ENCODE assay signal across 22 mouse cellular contexts in genomic region chr11:61559572-61559971, GRCm38 (mm10). TPM values are rescaled to one million over a fixed set of nuclear protein-coding genes. Genes with fewer than 3 reads are reported as not detected.
DNase-seq lines count a peak whose midpoint lies in the region; TF ChIP-seq lines count a peak whose summit lies in the region.
"Had no signal": no experiment of that assay in that cellular context is flagged by ENCODE, and none has a peak within 500 bp of the region (broad histone marks: within the 10 kb centered on the region; RNA-seq: fewer than 3 reads in every experiment).

No protein-coding gene starts in this region.

- H3K27ac ChIP-seq in gastrocnemius, adult 2 months = peak overlapping the region; percentile 16; the same call in 1 of the 2 replicates
- no peak overlapping the region for H3K27ac ChIP-seq in testis, adult 2 months (ENCODE audit: control insufficient read depth, insufficient read depth, low read depth, low read length)
- H3K27ac ChIP-seq: embryonic facial prominence, embryonic 10.5 days; embryonic facial prominence, embryonic 12.5 days; forebrain, embryonic 13.5 days; forebrain, embryonic 15.5 days had no signal

- H3K36me3 ChIP-seq in testis, adult 2 months (ENCODE audit: control insufficient read depth, insufficient read depth, low read length) = no peaks in the 10 kb centered on the region; the same call in 1 of the 2 replicates
- H3K36me3 ChIP-seq: embryonic facial prominence, embryonic 10.5 days; embryonic facial prominence, embryonic 12.5 days; forebrain, embryonic 15.5 days; G1E had no signal

- TF ChIP-seq CTCF in gastrocnemius, adult 2 months (IDR thresholded peaks at IDR 0.05) = no peak
- no peak for TF ChIP-seq CTCF in testis, adult 2 months (IDR thresholded peaks at IDR 0.05; ENCODE audit: control insufficient read depth, insufficient read depth, insufficient replicate concordance, low read depth, low read length)

- intact Hi-C loops in gastrocnemius, adult 2 months (cut with DNase I) = no loop called here
- intact Hi-C loops in gastrocnemius, postnatal 36 days (cut with DNase I) = no loop called here

- no peaks in the 10 kb centered on the region for H3K4me1 ChIP-seq in testis, adult 2 months (ENCODE audit: control insufficient read depth, insufficient read depth, low read length)
- H3K4me1 ChIP-seq: embryonic facial prominence, embryonic 12.5 days had no signal

- no peaks in the 10 kb centered on the region for H3K27me3 ChIP-seq in testis, adult 2 months (ENCODE audit: control insufficient read depth, insufficient read depth, low read length)
- H3K27me3 ChIP-seq: embryonic facial prominence, embryonic 12.5 days; forebrain, embryonic 13.5 days; forebrain, embryonic 15.5 days; Patski had no signal

- H3K4me3 ChIP-seq in gastrocnemius, adult 2 months = no peak overlapping the region
- peak overlapping the region; percentile 16; the same call in 1 of the 2 replicates for H3K4me3 ChIP-seq in testis, adult 2 months (ENCODE audit: control insufficient read depth, low read depth, low read length)
- H3K4me3 ChIP-seq: embryonic facial prominence, embryonic 10.5 days; embryonic facial prominence, embryonic 12.5 days; forebrain, embryonic 13.5 days; forebrain, embryonic 15.5 days had no signal

- TF ChIP-seq POLR2A in testis, adult 2 months (IDR thresholded peaks at IDR 0.05; ENCODE audit: control insufficient read depth, low read depth, low read length) = no peak

- DNase-seq in gastrocnemius, adult 2 months = no peak
- DNase-seq in gastrocnemius, postnatal 36 days = no peak
- no peak for DNase-seq in testis, postnatal 10 days (ENCODE audit: low spot score)
- DNase-seq in urinary bladder, postnatal 36 days (ENCODE audit: low spot score in 2 of 2) = peak; percentile 18 to 30
- DNase-seq in urinary bladder, postnatal 25 days (ENCODE audit: low spot score) = no peak
- DNase-seq in cerebellum, adult 8-10 months = no peak
- DNase-seq: adrenal gland, adult 8-10 months; adrenal gland, postnatal 14 days; adrenal gland, postnatal 36 days; B cell, adult 2 months; cerebellum, adult 11 months; cerebellum, adult 18-20 months; cerebellum, adult 9-10 months; cerebellum, postnatal 10 days; cerebellum, postnatal 25 days had no signal

RNA-seq across cellular contexts. Expression of gene Epn2, which starts 19.9 kb away (rescaled TPM):
- 10 to 100 TPM; 19.7 to 24.7 TPM for total RNA-seq in gastrocnemius, adult 2 months (2021)
- 10 to 100 TPM; 13.9 to 20.4 TPM for total RNA-seq in gastrocnemius, postnatal 36 days (2021)
- polyA plus RNA-seq in testis, adult 2 months (2012; rRNA removed) = 18.3 and 25.7 TPM in 2 replicates

RNA-seq across cellular contexts. Expression of gene B9d1, which starts 54.6 kb away (rescaled TPM):
- total RNA-seq in gastrocnemius, adult 2 months (2021) = 1 to 10 TPM; 3.4 to 7.0 TPM
- 1 to 10 TPM; 3.9 to 5.2 TPM for total RNA-seq in gastrocnemius, postnatal 36 days (2021)
- polyA plus RNA-seq in testis, adult 2 months (2012; rRNA removed) = 295 and 310 TPM in 2 replicates

Comparison
In these comparisons a context has a peak if more than half of its experiments do, and no peak if none do; other contexts are left out.
1. DNase-seq: peak in urinary bladder, postnatal 36 days (2 of 2); none in gastrocnemius, adult 2 months (single experiment), gastrocnemius, postnatal 36 days (0 of 2), testis, postnatal 10 days (single experiment), urinary bladder, postnatal 25 days (single experiment) and cerebellum, adult 8-10 months (single experiment).